Mouse (Mus musculus) liver, embryonic 15.5 days (tissue): ENCODE data around the gene Afap1l2. TPM values are rescaled to one million over a fixed set of nuclear protein-coding genes. Genes with fewer than 3 reads are reported as not detected.

Experiments
- ATAC-seq: fragments of 200-750 bp; cut with Nextera tagmentation; 2 replicates; pipeline ENCODE4 v1.8.0; 2017; ENCODE audit warnings: moderate number of reproducible peaks, mild to moderate bottlenecking, moderate library complexity; ENCODE audit not compliant: insufficient read depth
- H3K27ac ChIP-seq: fragments of 300-500 bp; sonication (generic); replicated peaks from 2 replicates; pipeline ENCODE4 v1.5.1; 2015; ENCODE audit warnings: mild to moderate bottlenecking, inconsistent platforms
- H3K27me3 ChIP-seq: fragments of 300-500 bp; sonication (generic); 2 replicates; pipeline ENCODE4 v1.6.1; 2015; ENCODE audit warnings: mild to moderate bottlenecking, inconsistent platforms
- H3K36me3 ChIP-seq: fragments of 300-500 bp; sonication (generic); replicated peaks from 2 replicates; pipeline ENCODE4 v1.6.1; 2015; ENCODE audit warnings: moderate library complexity, mild to moderate bottlenecking, inconsistent platforms
- H3K4me1 ChIP-seq: fragments of 300-500 bp; sonication (generic); replicated peaks from 2 replicates; pipeline ENCODE4 v1.6.1; 2015; ENCODE audit warnings: inconsistent platforms
- H3K4me2 ChIP-seq: fragments of 300-500 bp; sonication (generic); 2 replicates; pipeline ENCODE4 v1.6.1; 2015; ENCODE audit warnings: moderate library complexity, mild to moderate bottlenecking, inconsistent platforms
- H3K4me3 ChIP-seq: fragments of 300-500 bp; sonication (generic); replicated peaks from 2 replicates; pipeline ENCODE4 v1.5.1; 2015; ENCODE audit warnings: mild to moderate bottlenecking, inconsistent platforms
- H3K9ac ChIP-seq: fragments of 300-500 bp; sonication (generic); 2 replicates; pipeline ENCODE4 v1.6.1; 2015; ENCODE audit warnings: moderate library complexity, mild to moderate bottlenecking, inconsistent platforms
- H3K9me3 ChIP-seq: fragments of 300-500 bp; sonication (generic); replicated peaks from 2 replicates; pipeline ENCODE4 v1.6.1; 2016; ENCODE audit warnings: inconsistent platforms
- WGBS: fragments of 180-500 bp; shearing (Covaris S2); methylation state at CpG from one replicate; pipeline ENCODE4 v1.1.7; 2015; ENCODE audit warnings: mixed read lengths; ENCODE audit not compliant: insufficient replicate concordance; 5-methylcytosine and 5-hydroxymethylcytosine counted together
- polyA plus RNA-seq: library from polyadenylated mRNA; unstranded; fragments of >200 nt; fragmentation: Nextera tagmentation; extraction: Ambion mirVana; gene quantifications from 2 replicates; pipeline ENCODE4 v1.2.1, GENCODE M21; 2015

The Afap1l2 gene
- polyA plus RNA-seq, 1 experiment from 2014 or later, result 1.0 TPM

GRCm38 (mm10) chr19:56936253-56936652, 71.8 kb downstream of the Afap1l2 start:
- Histone ChIP-seq H3K36me3 (no peaks in the 10 kb centered on the region), H3K9ac (no peak overlapping the region), H3K27me3 (no peaks in the 10 kb centered on the region), H3K4me3 (no peak overlapping the region), H3K27ac (no peak overlapping the region), H3K4me2 (no peak overlapping the region), H3K4me1 (no peaks in the 10 kb centered on the region), H3K9me3 (no peaks in the 10 kb centered on the region)
- 85% methylated on average over 8 of the region's 8 CpGs for WGBS
- ATAC-seq, result no peak

GRCm38 (mm10) chr19:56935777-56936176, 72.3 kb downstream of the Afap1l2 start:
- H3K36me3 ChIP-seq, result no peaks in the 10 kb centered on the region
- WGBS, result 63% methylated on average over 7 of the region's 7 CpGs
- ATAC-seq, result no peak
- no peak overlapping the region for H3K4me2 ChIP-seq
- H3K4me3 ChIP-seq, result no peak overlapping the region
- no peaks in the 10 kb centered on the region for H3K9me3 ChIP-seq
- no peaks in the 10 kb centered on the region for H3K27me3 ChIP-seq
- H3K27ac ChIP-seq, result no peak overlapping the region
- no peaks in the 10 kb centered on the region for H3K4me1 ChIP-seq
- no peak overlapping the region for H3K9ac ChIP-seq

GRCm38 (mm10) chr19:56935111-56935510, 72.9 kb downstream of the Afap1l2 start:
- WGBS, result 70% methylated on average over 6 of the region's 6 CpGs
- H3K36me3 ChIP-seq, result no peaks in the 10 kb centered on the region
- H3K9ac ChIP-seq, result no peak overlapping the region
- H3K9me3 ChIP-seq, result no peaks in the 10 kb centered on the region
- no peaks in the 10 kb centered on the region for H3K27me3 ChIP-seq
- no peak overlapping the region for H3K4me2 ChIP-seq
- H3K4me3 ChIP-seq, result no peak overlapping the region
- no peaks in the 10 kb centered on the region for H3K4me1 ChIP-seq
- ATAC-seq, result no peak
- H3K27ac ChIP-seq, result no peak overlapping the region

- Histone ChIP-seq H3K4me2 (no peak overlapping the region), H3K36me3 (no peaks in the 10 kb centered on the region), H3K27ac (no peak overlapping the region), H3K9me3 (no peaks in the 10 kb centered on the region), H3K4me1 (no peaks in the 10 kb centered on the region), H3K9ac (no peak overlapping the region), H3K27me3 (no peaks in the 10 kb centered on the region), H3K4me3 (no peak overlapping the region)
- WGBS, result 60% methylated on average over 3 of the region's 3 CpGs
- no peak for ATAC-seq
These were observed 74.2 kb downstream of the Afap1l2 start for GRCm38 (mm10) chr19:56933800-56934199.

GRCm38 (mm10) chr19:56930029-56930428, 78.0 kb downstream of the Afap1l2 start:
- no peaks in the 10 kb centered on the region for H3K36me3 ChIP-seq
- H3K9me3 ChIP-seq, result no peaks in the 10 kb centered on the region
- H3K27ac ChIP-seq, result no peak overlapping the region
- no peak overlapping the region for H3K9ac ChIP-seq
- no peaks in the 10 kb centered on the region for H3K4me1 ChIP-seq
- H3K4me2 ChIP-seq, result no peak overlapping the region
- no peaks in the 10 kb centered on the region for H3K27me3 ChIP-seq
- H3K4me3 ChIP-seq, result no peak overlapping the region
- ATAC-seq, result no peak
- WGBS, result 63% methylated on average over 9 of the region's 9 CpGs

- H3K4me3 ChIP-seq, result no peak overlapping the region
- ATAC-seq, result no peak
These were observed 78.6 kb downstream of the Afap1l2 start for GRCm38 (mm10) chr19:56929392-56929791.

GRCm38 (mm10) chr19:56921744-56922143, 86.3 kb downstream of the Afap1l2 start:
- no peaks in the 10 kb centered on the region for H3K4me1 ChIP-seq
- ATAC-seq, result no peak
- no peaks in the 10 kb centered on the region for H3K9me3 ChIP-seq
- no peak overlapping the region for H3K9ac ChIP-seq
- 33% methylated on average over 5 of the region's 5 CpGs for WGBS
- no peaks in the 10 kb centered on the region for H3K27me3 ChIP-seq
- no peaks in the 10 kb centered on the region for H3K36me3 ChIP-seq
- no peak overlapping the region for H3K27ac ChIP-seq
- no peak overlapping the region for H3K4me2 ChIP-seq
- no peak overlapping the region for H3K4me3 ChIP-seq

More at GRCm38 (mm10) chr19:56929392-56929791, 78.6 kb downstream of the Afap1l2 start:
- WGBS, result 40% methylated on average over 3 of the region's 3 CpGs
- no peak overlapping the region for H3K27ac ChIP-seq
- no peaks in the 10 kb centered on the region for H3K27me3 ChIP-seq
- no peak overlapping the region for H3K9ac ChIP-seq
- no peaks in the 10 kb centered on the region for H3K36me3 ChIP-seq
- H3K9me3 ChIP-seq, result no peaks in the 10 kb centered on the region
- no peak overlapping the region for H3K4me2 ChIP-seq
- no peaks in the 10 kb centered on the region for H3K4me1 ChIP-seq

GRCm38 (mm10) chr19:56920232-56920631, 87.8 kb downstream of the Afap1l2 start:
- ATAC-seq, result no peak
- H3K36me3 ChIP-seq, result no peaks in the 10 kb centered on the region
- 72% methylated on average over 13 of the region's 13 CpGs for WGBS
- no peaks in the 10 kb centered on the region for H3K9me3 ChIP-seq
- H3K9ac ChIP-seq, result no peak overlapping the region
- no peaks in the 10 kb centered on the region for H3K4me1 ChIP-seq
- H3K4me2 ChIP-seq, result no peak overlapping the region
- H3K27ac ChIP-seq, result no peak overlapping the region
- no peaks in the 10 kb centered on the region for H3K27me3 ChIP-seq
- no peak overlapping the region for H3K4me3 ChIP-seq

- no peaks in the 10 kb centered on the region for H3K4me1 ChIP-seq
- no peak overlapping the region for H3K4me3 ChIP-seq
- H3K36me3 ChIP-seq, result no peaks in the 10 kb centered on the region
- H3K4me2 ChIP-seq, result no peak overlapping the region
- no peak overlapping the region for H3K27ac ChIP-seq
- WGBS, result 25% methylated on average over 7 of the region's 7 CpGs
- no peaks in the 10 kb centered on the region for H3K9me3 ChIP-seq
- ATAC-seq, result no peak
- no peak overlapping the region for H3K9ac ChIP-seq
- H3K27me3 ChIP-seq, result no peaks in the 10 kb centered on the region
These were observed 88.4 kb downstream of the Afap1l2 start for GRCm38 (mm10) chr19:56919628-56920027.

- no peaks in the 10 kb centered on the region for H3K27me3 ChIP-seq
- no peak overlapping the region for H3K4me2 ChIP-seq
- WGBS, result 56% methylated on average over 6 of the region's 6 CpGs
- H3K9ac ChIP-seq, result no peak overlapping the region
- no peak overlapping the region for H3K4me3 ChIP-seq
- ATAC-seq, result no peak
- H3K4me1 ChIP-seq, result no peaks in the 10 kb centered on the region
- H3K9me3 ChIP-seq, result no peaks in the 10 kb centered on the region
- no peak overlapping the region for H3K27ac ChIP-seq
- H3K36me3 ChIP-seq, result no peaks in the 10 kb centered on the region
These were observed 92.9 kb downstream of the Afap1l2 start for GRCm38 (mm10) chr19:56915084-56915483.

GRCm38 (mm10) chr19:56914658-56915057, 93.4 kb downstream of the Afap1l2 start:
- 73% methylated on average over 3 of the region's 3 CpGs for WGBS

GRCm38 (mm10) chr19:56913761-56914160, 94.3 kb downstream of the Afap1l2 start:
- Histone ChIP-seq H3K4me3 (no peak overlapping the region), H3K27ac (no peak overlapping the region), H3K36me3 (no peaks in the 10 kb centered on the region), H3K4me2 (no peak overlapping the region), H3K9ac (no peak overlapping the region), H3K27me3 (no peaks in the 10 kb centered on the region), H3K4me1 (no peaks in the 10 kb centered on the region), H3K9me3 (no peaks in the 10 kb centered on the region)
- WGBS, result 57% methylated on average over 4 of the region's 4 CpGs
- no peak for ATAC-seq

More at GRCm38 (mm10) chr19:56914658-56915057, 93.4 kb downstream of the Afap1l2 start:
- Histone ChIP-seq H3K9me3 (no peaks in the 10 kb centered on the region), H3K4me2 (no peak overlapping the region), H3K36me3 (no peaks in the 10 kb centered on the region), H3K27me3 (no peaks in the 10 kb centered on the region), H3K27ac (no peak overlapping the region), H3K4me3 (no peak overlapping the region), H3K9ac (no peak overlapping the region), H3K4me1 (no peaks in the 10 kb centered on the region)
- no peak for ATAC-seq
